Mouse (Mus musculus) adrenal gland, postnatal 10 days (tissue): Measurements from ENCODE around the gene Tmed4. TPM values are rescaled to one million over a fixed set of nuclear protein-coding genes. Genes with fewer than 3 reads are reported as not detected.

Experiments
- DNase-seq: peaks from one replicate; pipeline ENCODE4 v3.0.0; 2021; ENCODE audit warnings: mixed read lengths
- long read RNA-seq, 2 experiments: library from polyadenylated mRNA; stranded (forward); transcript quantifications; one replicate each; pipeline ENCODE4 v2.0.0; 2021
- total RNA-seq, 2 experiments: library from RNA; stranded (reverse); gene quantifications; 2 replicates each; pipeline ENCODE4 v1.2.3; 2021

Gene Tmed4
- total RNA-seq, result 10 to 100 TPM; 83.3 to 86.5 TPM
- long read RNA-seq, experiment 1, transcript Tmed4-201 (5 exons, 2,003 nt), result major isoform, 89 of 102 reads
- long read RNA-seq, experiment 1, partial matches to known transcripts, result 3 of 102 reads
- long read RNA-seq, experiment 1, other reads (novel, unspliced or antisense), result 6 of 102 reads
- long read RNA-seq, experiment 2, transcript Tmed4-202 (4 exons, 886 nt), result minor isoform, 5 of 84 reads
- long read RNA-seq, experiment 2, transcript Tmed4-201 (5 exons, 2,003 nt), result major isoform, 72 of 84 reads
- long read RNA-seq, experiment 2, partial matches to known transcripts, result 2 of 84 reads
- long read RNA-seq, experiment 2, other reads (novel, unspliced or antisense), result 5 of 84 reads

- peak; percentile 99 for DNase-seq
Measured at GRCm38 (mm10) chr11:6274387-6275093, at the start of gene Tmed4. Tmed4 (minus strand) TSS chr11:6274870.

GRCm38 (mm10) chr11:6323348-6323747, 48.7 kb upstream of the Tmed4 start:
- DNase-seq, result no peak

GRCm38 (mm10) chr11:6322086-6322485, 47.4 kb upstream of the Tmed4 start:
- no peak for DNase-seq

GRCm38 (mm10) chr11:6319374-6319773, 44.7 kb upstream of the Tmed4 start:
- DNase-seq, result no peak

- no peak for DNase-seq
Measured at GRCm38 (mm10) chr11:6318559-6318958, 43.9 kb upstream of the Tmed4 start.

GRCm38 (mm10) chr11:6316821-6317220, 42.2 kb upstream of the Tmed4 start:
- DNase-seq, result no peak

GRCm38 (mm10) chr11:6313874-6314406, 39.3 kb upstream of the Tmed4 start:
- DNase-seq, result no peak

GRCm38 (mm10) chr11:6308181-6308580, 33.5 kb upstream of the Tmed4 start:
- no peak for DNase-seq

GRCm38 (mm10) chr11:6305943-6306430, 31.3 kb upstream of the Tmed4 start:
- no peak for DNase-seq

GRCm38 (mm10) chr11:6302793-6303192, 28.1 kb upstream of the Tmed4 start:
- no peak for DNase-seq

- DNase-seq, result no peak
Measured at GRCm38 (mm10) chr11:6299435-6299834, 24.8 kb upstream of the Tmed4 start.

GRCm38 (mm10) chr11:6296077-6296476, 21.4 kb upstream of the Tmed4 start:
- no peak for DNase-seq

- DNase-seq, result no peak
Measured at GRCm38 (mm10) chr11:6294632-6295031, 20.0 kb upstream of the Tmed4 start.

- no peak for DNase-seq
Measured at GRCm38 (mm10) chr11:6293601-6294000, 18.9 kb upstream of the Tmed4 start.

- DNase-seq, result no peak
Measured at GRCm38 (mm10) chr11:6292988-6293349, 18.3 kb upstream of the Tmed4 start.

GRCm38 (mm10) chr11:6292116-6292987, 17.7 kb upstream of the Tmed4 start:
- DNase-seq, result peak; percentile 69

GRCm38 (mm10) chr11:6291401-6292115, 16.9 kb upstream of the Tmed4 start, which contains the start of gene Ogdh:
Ogdh (plus strand) TSS chr11:6291633.
- peak; percentile 99 for DNase-seq

GRCm38 (mm10) chr11:6290883-6291282, 16.2 kb upstream of the Tmed4 start:
- no peak for DNase-seq

- no peak for DNase-seq
Measured at GRCm38 (mm10) chr11:6290138-6290537, 15.5 kb upstream of the Tmed4 start.

- no peak for DNase-seq
Measured at GRCm38 (mm10) chr11:6282940-6283339, 8.3 kb upstream of the Tmed4 start.

- no peak for DNase-seq
Measured at GRCm38 (mm10) chr11:6276466-6276865, 1.8 kb upstream of the Tmed4 start.

- DNase-seq, result no peak
Measured at GRCm38 (mm10) chr11:6275094-6275484, 419 bp upstream of the Tmed4 start.
